Mouse (Mus musculus) lung, postnatal 0 days (tissue): ENCODE measurements at regions not wholly inside any gene's neighbourhood (a gene's known extent, or its start where the extent isn't known, plus 50 kb on each side); places are given as distances from the start of the nearest gene placed in this dataset.

Experiments used
- CTCF ChIP-seq: IDR thresholded peaks from 2 replicates; pipeline ENCODE4 v1.5.1; 2016; ENCODE audit warnings: antibody characterized with exemption, mild to moderate bottlenecking
- EP300 ChIP-seq: IDR thresholded peaks from 2 replicates; pipeline ENCODE4 v1.6.1; 2016; ENCODE audit warnings: antibody characterized with exemption, mild to moderate bottlenecking, control low read depth

- TF ChIP-seq CTCF (no peak), EP300 (peak; percentile 79)
Observed at GRCm38 (mm10) chr8:67018242-67018641, 158.2 kb downstream of the Naf1 start.
